Mouse (Mus musculus) embryo, embryonic 11.5 days (tissue): ENCODE measurements around the gene Lgals8.

Experiments used
- DNase-seq: peaks from one replicate; pipeline ENCODE4 v3.0.0-alpha.2; 2012; ENCODE audit warnings: low read depth, low spot score

Lgals8 gene

DNA sequence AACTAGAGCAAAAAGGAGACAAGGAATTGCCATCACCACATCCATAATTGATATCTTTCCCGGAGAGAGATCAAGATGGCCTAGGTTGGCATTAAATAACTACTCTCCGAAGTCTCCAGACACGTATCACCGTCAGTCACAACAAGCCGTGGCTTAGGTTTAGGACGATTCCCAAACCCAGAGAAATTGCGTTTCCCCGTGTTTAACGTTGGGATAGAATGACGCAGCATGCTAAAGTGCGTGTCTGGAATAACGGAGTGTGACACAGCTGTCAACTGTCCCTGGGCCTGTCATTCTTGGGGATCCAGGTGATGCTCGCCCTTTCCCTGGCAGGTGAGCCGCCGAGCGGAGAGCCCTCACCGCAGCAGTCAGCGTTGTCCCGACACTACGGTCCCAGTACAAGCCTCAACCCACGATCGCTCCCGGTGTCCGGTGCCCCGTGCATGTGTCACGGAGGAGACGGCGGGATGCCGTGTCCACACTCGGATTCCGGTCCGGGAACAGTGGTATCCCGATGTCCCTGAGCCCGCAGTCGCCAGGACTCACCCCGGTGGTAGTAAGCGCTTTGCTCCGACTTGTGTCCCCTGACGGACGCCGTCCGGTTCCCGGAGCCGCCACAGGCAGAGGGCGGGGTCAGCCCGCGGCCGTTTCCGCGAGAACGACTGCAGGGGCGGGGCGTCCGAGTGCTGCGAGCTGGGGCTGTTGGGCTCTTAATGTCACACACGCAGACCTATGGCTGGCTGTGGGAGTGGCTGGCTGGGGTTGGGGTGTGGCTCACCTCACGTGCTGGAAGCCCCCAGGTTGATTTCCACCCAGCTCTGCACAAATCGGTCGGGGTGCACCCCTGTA lies 3.6 kb downstream of the Lgals8 start:
- peak; percentile 72 for DNase-seq

GRCm38 (mm10) chr13:12460443-12460842 lies 4.3 kb downstream of the Lgals8 start:
- no peak for DNase-seq

GRCm38 (mm10) chr13:12456711-12457110 lies 8.0 kb downstream of the Lgals8 start:
- no peak for DNase-seq

DNA sequence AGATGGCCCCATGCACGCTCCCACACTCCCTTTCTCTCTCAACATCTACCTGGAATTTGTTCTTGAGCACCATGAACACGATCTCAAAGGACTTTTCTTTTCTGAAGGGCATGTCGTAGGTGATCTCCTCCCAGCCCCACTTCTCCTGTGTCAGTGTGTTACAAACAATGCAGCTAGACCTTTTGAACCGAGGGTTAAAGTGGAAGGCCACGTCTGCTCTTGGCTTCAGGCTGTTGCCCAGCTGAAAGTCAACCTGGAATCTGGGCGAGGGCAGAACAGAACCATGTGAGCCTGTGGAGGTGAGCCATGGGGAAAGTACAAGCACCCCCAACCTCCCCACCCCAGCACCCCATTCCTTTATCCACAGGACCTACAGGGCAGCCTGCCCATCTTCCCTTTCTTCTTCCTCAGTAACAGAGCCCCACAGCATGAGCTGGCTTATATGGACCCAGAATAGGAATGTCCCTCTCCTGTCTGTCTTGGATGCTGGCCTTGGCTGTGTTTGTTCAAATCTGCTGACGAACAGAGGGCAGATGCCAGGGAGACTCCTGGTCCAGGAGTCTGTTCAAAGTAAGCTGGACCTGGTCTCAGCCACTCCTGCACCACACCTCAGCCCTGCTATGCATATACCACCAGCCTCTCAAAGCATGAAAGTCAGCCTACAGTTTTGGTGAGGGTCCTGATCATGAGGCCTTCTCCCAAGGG lies 9.9 kb downstream of the Lgals8 start:
- DNase-seq: no peak

DNA sequence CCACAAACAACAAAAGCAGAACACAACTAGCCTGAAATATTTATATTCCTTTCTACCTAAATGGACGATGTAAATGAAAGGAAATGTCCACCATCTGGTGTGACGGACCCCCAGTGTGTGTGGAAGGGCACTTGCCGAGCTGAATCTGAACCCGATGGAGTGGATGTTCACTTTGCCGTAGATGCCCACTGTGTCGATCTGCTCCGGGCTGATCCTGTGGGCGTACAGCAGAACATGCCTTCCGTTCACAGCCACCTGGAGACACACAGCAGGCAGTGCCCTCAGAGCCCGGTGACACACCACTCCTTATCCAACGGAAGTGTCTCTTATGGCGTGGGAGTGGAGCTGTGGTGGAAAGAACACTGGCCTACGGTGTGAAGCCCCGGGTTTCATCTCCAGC lies 11.6 kb downstream of the Lgals8 start:
- DNase-seq: no peak

- no peak for DNase-seq
Observed at GRCm38 (mm10) chr13:12442008-12442587, 22.6 kb downstream of the Lgals8 start.

DNA sequence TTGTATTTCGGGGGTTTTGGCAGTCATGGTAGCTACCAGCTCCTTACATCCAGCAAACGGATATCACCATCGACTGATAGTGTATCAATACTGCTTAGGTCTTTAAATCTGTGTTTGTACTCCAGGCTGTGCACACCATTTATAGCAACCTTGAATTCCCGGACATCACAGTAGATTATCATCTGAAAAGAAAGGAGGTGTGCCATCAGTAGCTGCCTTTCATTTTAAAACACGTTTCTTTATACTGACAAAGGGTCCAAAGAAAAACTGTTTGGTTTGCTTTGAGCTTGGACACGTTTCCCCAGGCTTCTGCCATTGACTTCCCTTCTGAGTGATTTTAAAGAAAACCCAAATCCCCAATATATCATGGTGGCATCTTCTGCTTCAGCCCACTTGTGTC lies 23.9 kb downstream of the Lgals8 start:
- no peak for DNase-seq

GRCm38 (mm10) chr13:12439586-12439985 lies 25.2 kb downstream of the Lgals8 start:
- no peak for DNase-seq

DNA sequence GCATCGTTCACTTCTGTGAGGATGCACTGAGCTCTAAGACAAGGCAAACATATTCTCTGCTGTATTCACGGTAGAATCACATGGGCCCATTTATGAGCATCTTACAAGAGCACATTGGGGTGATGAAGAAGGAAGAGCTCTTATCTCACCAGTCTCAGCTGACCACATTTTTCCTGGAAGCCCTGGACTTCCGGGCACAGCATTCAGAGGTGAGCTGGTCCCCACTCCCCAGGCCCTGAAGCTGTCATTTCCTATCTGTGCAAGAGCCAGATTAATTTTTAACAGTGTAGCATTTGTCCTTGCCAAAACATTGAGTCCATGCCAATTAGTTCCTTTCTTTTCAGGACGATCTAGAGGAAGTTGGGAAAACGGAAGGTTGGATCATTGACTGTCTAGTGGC lies 30.9 kb downstream of the Lgals8 start:
- DNase-seq: no peak

GRCm38 (mm10) chr13:12428556-12428955 lies 36.2 kb downstream of the Lgals8 start:
- DNase-seq: no peak

- DNase-seq: no peak
Observed at GRCm38 (mm10) chr13:12420596-12420995, 44.1 kb downstream of the Lgals8 start.

- no peak for DNase-seq
Observed at GRCm38 (mm10) chr13:12412016-12412415, 52.7 kb downstream of the Lgals8 start.

DNA sequence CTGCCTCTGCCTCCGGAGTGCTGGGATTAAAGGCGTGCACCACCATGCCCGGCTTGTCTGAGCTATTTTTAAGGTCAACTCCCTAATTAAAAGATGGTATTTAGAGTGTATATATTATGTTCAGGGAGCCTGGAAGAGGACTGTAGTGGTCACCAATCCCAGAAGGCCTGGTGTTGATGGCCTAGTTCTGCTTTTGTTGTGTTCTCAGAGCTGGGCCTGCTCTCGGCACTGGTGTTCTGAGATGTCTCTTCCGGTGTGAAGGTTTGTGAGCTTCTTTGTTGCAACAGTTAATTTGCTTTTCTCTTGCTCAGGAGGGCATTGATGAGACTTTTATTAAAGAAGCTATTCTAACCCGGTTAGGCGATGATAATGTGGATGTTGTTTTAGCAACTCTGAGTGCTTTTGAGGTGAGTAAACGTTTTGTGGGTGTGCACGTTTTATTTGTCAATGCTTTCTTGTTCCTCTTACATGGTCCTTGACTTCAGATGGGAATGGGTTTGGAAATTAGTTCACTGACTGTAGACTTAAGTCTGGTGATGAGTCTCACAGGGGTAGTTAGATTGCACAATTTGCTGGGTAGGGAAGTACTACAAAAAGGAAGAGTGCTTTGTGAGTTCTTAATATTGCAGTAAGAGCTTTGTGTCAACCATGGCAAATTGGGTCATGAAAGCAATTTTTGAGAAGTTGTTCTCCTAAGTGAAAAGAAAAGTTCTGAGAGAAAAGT lies 56.2 kb downstream of the Lgals8 start:
- DNase-seq: no peak

GRCm38 (mm10) chr13:12395571-12395970 lies 69.2 kb downstream of the Lgals8 start:
- peak; percentile 4 for DNase-seq

GRCm38 (mm10) chr13:12394609-12395505 lies 69.9 kb downstream of the Lgals8 start, which contains the start of gene Heatr1:
Gene Heatr1, plus strand, starts transcription at chr13:12395027.
- peak; percentile 95 for DNase-seq
